Mouse (Mus musculus) spleen, adult 2 months (tissue): ENCODE results near the gene Adamts18.

Experiments
- CTCF ChIP-seq: fragments of 200-500 bp; IDR thresholded peaks from 2 replicates; pipeline ENCODE4 v1.5.1; 2011; ENCODE audit warnings: mild to moderate bottlenecking, inconsistent platforms; ENCODE audit not compliant: insufficient read depth, insufficient read length, insufficient replicate concordance; ENCODE audit errors: extremely low read depth
- POLR2A ChIP-seq: fragments of 200-500 bp; IDR thresholded peaks from 2 replicates; pipeline ENCODE4 v1.6.1; 2011; ENCODE audit warnings: low read depth, low read length, inconsistent platforms

GRCm38 (mm10) chr8:113883994-113884393 is 35.5 kb upstream of the Adamts18 start:
- no peak for TF ChIP-seq CTCF
- no peak for TF ChIP-seq POLR2A
